8 mouse cellular contexts compared by ENCODE assay signal in genomic region chr4:124708518-124709477, GRCm38 (mm10). TPM values are rescaled to one million over a fixed set of nuclear protein-coding genes. Genes with fewer than 3 reads are reported as not detected.
A peak's percentile ranks its signal among the peaks of the same experiment; 100 is the strongest.
DNase-seq lines count a peak whose midpoint lies in the region; ATAC-seq lines count a peak whose summit lies in the region.

No protein-coding gene starts in this region.

- H3K27me3 ChIP-seq in forebrain, embryonic 10.5 days (ENCODE audit: poor library complexity, severe bottlenecking): peaks cover 27% of the 10 kb centered on the region
- H3K27me3 ChIP-seq in heart, embryonic 14.5 days (ENCODE audit: control insufficient read depth, insufficient read depth, low read length): no peaks in the 10 kb centered on the region
- H3K27me3 ChIP-seq in liver, embryonic 15.5 days: peaks cover 6% of the 10 kb centered on the region; the same call in 1 of the 2 replicates
- H3K27me3 ChIP-seq in stomach, embryonic 15.5 days (replicated peaks): no peaks in the 10 kb centered on the region

- peaks cover 24% of the 10 kb centered on the region for H3K36me3 ChIP-seq in forebrain, embryonic 10.5 days (replicated peaks)
- peaks cover 22% of the 10 kb centered on the region for H3K36me3 ChIP-seq in heart, embryonic 14.5 days (ENCODE audit: control insufficient read depth, insufficient read depth, low read length)
- H3K36me3 ChIP-seq in liver, embryonic 15.5 days (replicated peaks): peaks cover 8% of the 10 kb centered on the region; the same call in 1 of the 2 replicates
- no peaks in the 10 kb centered on the region for H3K36me3 ChIP-seq in stomach, embryonic 15.5 days

- WGBS in forebrain, embryonic 10.5 days: 2% methylated on average over 41 of the region's 41 CpGs
- WGBS in heart, embryonic 14.5 days: under 1% methylated on average over 41 of the region's 41 CpGs
- 1% methylated on average over 41 of the region's 41 CpGs for WGBS in liver, embryonic 15.5 days (ENCODE audit: insufficient replicate concordance)
- WGBS in stomach, embryonic 15.5 days: 2% methylated on average over 41 of the region's 41 CpGs

- H3K9me3 ChIP-seq in forebrain, embryonic 10.5 days: no peaks in the 10 kb centered on the region
- no peaks in the 10 kb centered on the region for H3K9me3 ChIP-seq in heart, embryonic 14.5 days (ENCODE audit: control insufficient read depth, low read length)
- H3K9me3 ChIP-seq in liver, embryonic 15.5 days (replicated peaks): no peaks in the 10 kb centered on the region
- no peaks in the 10 kb centered on the region for H3K9me3 ChIP-seq in stomach, embryonic 15.5 days

- peak overlapping the region; percentile 71 for H3K9ac ChIP-seq in heart, embryonic 14.5 days (ENCODE audit: low read length)
- H3K9ac ChIP-seq in liver, embryonic 15.5 days: peak overlapping the region; percentile 54
- no peak overlapping the region for H3K9ac ChIP-seq in stomach, embryonic 15.5 days

- DNase-seq in 3134 (ENCODE audit: extremely low read depth, insufficient read length, low spot score): peak; percentile 98
- DNase-seq in adrenal gland, adult 2 months: peak; percentile 97
- peak; percentile 84 for DNase-seq in forebrain, embryonic 10.5 days (ENCODE audit: extremely low spot score, low spot score)
- peak; percentile 95 for DNase-seq in kidney, postnatal 10 days
- DNase-seq in neural tube, embryonic 10.5 days (ENCODE audit: extremely low spot score, low spot score): peak; percentile 91

- peak overlapping the region; percentile 88 for H3K27ac ChIP-seq in forebrain, embryonic 10.5 days
- H3K27ac ChIP-seq in heart, embryonic 14.5 days (replicated peaks in 1 of 2; ENCODE audit: control insufficient read depth in 1 of 2, insufficient read depth in 1 of 2, low read depth in 2 of 2, low read length in 2 of 2): peak overlapping the region; percentile 83 to 90
- peak overlapping the region; percentile 87 for H3K27ac ChIP-seq in liver, embryonic 15.5 days (replicated peaks)
- H3K27ac ChIP-seq in stomach, embryonic 15.5 days: peak overlapping the region; percentile 94

- H3K4me2 ChIP-seq in heart, embryonic 14.5 days (ENCODE audit: low read length): peak overlapping the region; percentile 77
- peak overlapping the region; percentile 85 for H3K4me2 ChIP-seq in liver, embryonic 15.5 days
- peak overlapping the region; percentile 66 for H3K4me2 ChIP-seq in stomach, embryonic 15.5 days

- peaks cover 68% of the 10 kb centered on the region for H3K4me1 ChIP-seq in forebrain, embryonic 10.5 days
- peaks cover 27 to 44% of the 10 kb centered on the region in 2 experiments for H3K4me1 ChIP-seq in heart, embryonic 14.5 days (ENCODE audit: control insufficient read depth in 2 of 2, insufficient read depth in 2 of 2, low read length in 2 of 2)
- H3K4me1 ChIP-seq in liver, embryonic 15.5 days (replicated peaks): peaks cover 69% of the 10 kb centered on the region
- H3K4me1 ChIP-seq in stomach, embryonic 15.5 days: peaks cover 46% of the 10 kb centered on the region

- H3K4me3 ChIP-seq in forebrain, embryonic 10.5 days: peak overlapping the region; percentile 47
- peak overlapping the region; percentile 46 to 47 for H3K4me3 ChIP-seq in heart, embryonic 14.5 days (ENCODE audit: control insufficient read depth in 1 of 2, insufficient read depth in 1 of 2, low read depth in 1 of 2, low read length in 2 of 2)
- H3K4me3 ChIP-seq in liver, embryonic 15.5 days (replicated peaks): peak overlapping the region; percentile 57
- peak overlapping the region; percentile 39 for H3K4me3 ChIP-seq in stomach, embryonic 15.5 days (replicated peaks)

- peak; percentile 76 for ATAC-seq in heart, embryonic 14.5 days (ENCODE audit: insufficient number of reproducible peaks, insufficient read depth, low FRiP score, low read depth)
- ATAC-seq in liver, embryonic 15.5 days (ENCODE audit: insufficient read depth): peak; percentile 74
- ATAC-seq in stomach, embryonic 15.5 days (ENCODE audit: insufficient read depth, low FRiP score, low read depth): peak; percentile 90

RNA-seq across cellular contexts. Expression of gene Sf3a3, which starts 5.8 kb away (rescaled TPM):
- 10 to 100 TPM; 30.6 to 40.0 TPM for total RNA-seq in adrenal gland, adult 2 months (2021)
- 2.8 and 3.8 TPM in 2 replicates for polyA plus RNA-seq in adrenal gland, adult 2 months (2012; rRNA removed)
- polyA plus RNA-seq in forebrain, embryonic 10.5 days (2016; fragmentation: Nextera tagmentation; extraction: Ambion mirVana): 260 and 269 TPM in 2 replicates
- polyA plus RNA-seq in heart, embryonic 14.5 days (2014; fragmentation: Nextera tagmentation; extraction: Ambion mirVana): 73.4 and 73.5 TPM in 2 replicates
- 53.9 and 58.2 TPM in 2 replicates for polyA plus RNA-seq in liver, embryonic 15.5 days (2015; fragmentation: Nextera tagmentation; extraction: Ambion mirVana)
- 133 and 140 TPM in 2 replicates for polyA plus RNA-seq in stomach, embryonic 15.5 days (2015; fragmentation: Nextera tagmentation; extraction: Ambion mirVana)

RNA-seq across cellular contexts. Expression of gene Fhl3, which starts 8.3 kb away (rescaled TPM):
- 10 to 100 TPM in 1 of 2 experiments, 1 to 10 TPM in 1; 6.6 to 15.7 TPM for total RNA-seq in adrenal gland, adult 2 months (2021)
- polyA plus RNA-seq in adrenal gland, adult 2 months (2012; rRNA removed): 23.6 and 27.6 TPM in 2 replicates
- 5.5 and 8.7 TPM in 2 replicates for polyA plus RNA-seq in forebrain, embryonic 10.5 days (2016; fragmentation: Nextera tagmentation; extraction: Ambion mirVana)
- 6.8 and 7.0 TPM in 2 replicates for polyA plus RNA-seq in heart, embryonic 14.5 days (2014; fragmentation: Nextera tagmentation; extraction: Ambion mirVana)
- 1.9 and 2.1 TPM in 2 replicates for polyA plus RNA-seq in liver, embryonic 15.5 days (2015; fragmentation: Nextera tagmentation; extraction: Ambion mirVana)
- 12.3 and 14.2 TPM in 2 replicates for polyA plus RNA-seq in stomach, embryonic 15.5 days (2015; fragmentation: Nextera tagmentation; extraction: Ambion mirVana)

RNA-seq across cellular contexts. Expression of gene Utp11, which starts 15.4 kb away (rescaled TPM):
- 10 to 100 TPM; 33.4 to 33.5 TPM for total RNA-seq in adrenal gland, adult 2 months (2021)
- polyA plus RNA-seq in adrenal gland, adult 2 months (2012; rRNA removed): 2.0 and 2.1 TPM in 2 replicates
- polyA plus RNA-seq in forebrain, embryonic 10.5 days (2016; fragmentation: Nextera tagmentation; extraction: Ambion mirVana): 63.0 and 65.9 TPM in 2 replicates
- polyA plus RNA-seq in heart, embryonic 14.5 days (2014; fragmentation: Nextera tagmentation; extraction: Ambion mirVana): 38.8 and 42.5 TPM in 2 replicates
- polyA plus RNA-seq in liver, embryonic 15.5 days (2015; fragmentation: Nextera tagmentation; extraction: Ambion mirVana): 18.9 and 23.4 TPM in 2 replicates
- 79.4 and 82.1 TPM in 2 replicates for polyA plus RNA-seq in stomach, embryonic 15.5 days (2015; fragmentation: Nextera tagmentation; extraction: Ambion mirVana)

RNA-seq across cellular contexts. Expression of gene Inpp5b, which starts 32.9 kb away (rescaled TPM):
- total RNA-seq in adrenal gland, adult 2 months (2021): 10 to 100 TPM; 20.1 to 26.0 TPM
- polyA plus RNA-seq in adrenal gland, adult 2 months (2012; rRNA removed): 11.9 and 16.3 TPM in 2 replicates
- polyA plus RNA-seq in forebrain, embryonic 10.5 days (2016; fragmentation: Nextera tagmentation; extraction: Ambion mirVana): 28.8 and 29.4 TPM in 2 replicates
- polyA plus RNA-seq in heart, embryonic 14.5 days (2014; fragmentation: Nextera tagmentation; extraction: Ambion mirVana): 17.3 and 18.6 TPM in 2 replicates
- 38.1 and 38.3 TPM in 2 replicates for polyA plus RNA-seq in liver, embryonic 15.5 days (2015; fragmentation: Nextera tagmentation; extraction: Ambion mirVana)
- polyA plus RNA-seq in stomach, embryonic 15.5 days (2015; fragmentation: Nextera tagmentation; extraction: Ambion mirVana): 27.1 and 31.6 TPM in 2 replicates

RNA-seq across cellular contexts. Expression of gene Pou3f1, which starts 52.2 kb away (rescaled TPM):
- total RNA-seq in adrenal gland, adult 2 months (2021): under 1 TPM in 1 of 2 experiments, not detected in 1; 0.10 TPM
- polyA plus RNA-seq in adrenal gland, adult 2 months (2012; rRNA removed): 0.15 and 0.26 TPM in 2 replicates
- polyA plus RNA-seq in forebrain, embryonic 10.5 days (2016; fragmentation: Nextera tagmentation; extraction: Ambion mirVana): 2.7 and 3.0 TPM in 2 replicates
- polyA plus RNA-seq in heart, embryonic 14.5 days (2014; fragmentation: Nextera tagmentation; extraction: Ambion mirVana): 0.19 and 0.20 TPM in 2 replicates
- polyA plus RNA-seq in liver, embryonic 15.5 days (2015; fragmentation: Nextera tagmentation; extraction: Ambion mirVana): not detected in 2 replicates
- 0.14 TPM in 2 replicates for polyA plus RNA-seq in stomach, embryonic 15.5 days (2015; fragmentation: Nextera tagmentation; extraction: Ambion mirVana)

Comparison
In these comparisons a context has a peak if more than half of its experiments do, and no peak if none do; other contexts are left out.
1. Peak in every context shown above with its lines: DNase-seq, ATAC-seq, H3K4me3 ChIP-seq and H3K27ac ChIP-seq.
2. RNA of gene Sf3a3, which starts 5.8 kb away (polyA plus RNA-seq): 260 to 269 TPM in forebrain, embryonic 10.5 days, 133 to 140 TPM in stomach, embryonic 15.5 days, 73.4 to 73.5 TPM in heart, embryonic 14.5 days and 53.9 to 58.2 TPM in liver, embryonic 15.5 days; 2.8 to 3.8 TPM in adrenal gland, adult 2 months; every median in the first group is over 10 times any median in the second.